In the genomic region with DNA sequence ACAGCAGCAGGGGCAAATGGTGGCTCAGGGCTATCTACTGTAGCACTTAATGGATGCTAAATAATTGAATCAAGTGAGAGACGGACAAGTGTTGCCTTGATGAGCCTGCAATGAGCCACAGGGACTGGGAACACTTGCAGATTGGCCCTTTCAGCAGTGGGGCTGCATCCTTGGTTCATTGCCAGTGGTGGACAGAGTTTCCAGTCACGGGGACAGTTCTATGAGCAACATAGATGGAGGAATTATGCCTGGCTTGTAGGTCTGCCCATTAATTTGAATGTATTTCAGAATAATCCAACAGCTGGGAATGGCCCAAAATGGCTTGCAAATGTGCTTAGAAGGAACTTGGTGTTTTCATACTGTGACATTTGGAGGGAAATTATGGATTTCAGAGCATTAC, we compare ENCODE assay signal across 8 mouse cellular contexts.
DNase-seq lines count a peak whose midpoint lies in the region; TF ChIP-seq lines count a peak whose summit lies in the region.

No protein-coding gene starts in this region.

- TF ChIP-seq CTCF in brain, embryonic 14.5 days (IDR thresholded peaks at IDR 0.05; ENCODE audit: borderline replicate concordance, extremely low read depth, insufficient read depth, insufficient read length), result no peak

- TF ChIP-seq POLR2A in brain, embryonic 14.5 days (IDR thresholded peaks at IDR 0.05; ENCODE audit: borderline replicate concordance, extremely low read depth, insufficient read depth, insufficient read length, poor library complexity, severe bottlenecking), result no peak

- DNase-seq in cerebellum, postnatal 10 days, result peak; percentile 57 to 70
- DNase-seq in cerebellum, adult 11-12 months, result no peak
- peak; percentile 43 for DNase-seq in layer of hippocampus, adult 11-12 months (ENCODE audit: low spot score)
- DNase-seq in layer of hippocampus, postnatal 25 days (ENCODE audit: extremely low spot score in 1 of 2, low spot score in 1 of 2), result no peak
- DNase-seq in brain, embryonic 14.5 days (ENCODE audit: low read depth), result peak; percentile 59
- DNase-seq in lung, postnatal 36 days, result peak; percentile 8
- DNase-seq in c-Kit-positive CD71-positive TER-119-positive erythroid progenitor cells, embryonic 14.5 days (ENCODE audit: low spot score), result no peak
- DNase-seq in embryo, embryonic 9.5 days (ENCODE audit: extremely low spot score), result no peak

Comparison
In these comparisons a context has a peak if more than half of its experiments do, and no peak if none do; other contexts are left out.
1. DNase-seq: peak in cerebellum, postnatal 10 days (2 of 2), layer of hippocampus, adult 11-12 months (single experiment), brain, embryonic 14.5 days (single experiment) and lung, postnatal 36 days (single experiment); none in cerebellum, adult 11-12 months (single experiment), layer of hippocampus, postnatal 25 days (0 of 2), c-Kit-positive CD71-positive TER-119-positive erythroid progenitor cells, embryonic 14.5 days (single experiment) and embryo, embryonic 9.5 days (single experiment).